Mouse (Mus musculus) left cerebral cortex, postnatal 25 days (tissue): Measurements from ENCODE around the gene Diaph3. TPM values are rescaled to one million over a fixed set of nuclear protein-coding genes. Genes with fewer than 3 reads are reported as not detected.

Source experiments
- DNase-seq, 2 experiments: peaks; one replicate each; pipeline ENCODE4 v3.0.0; 2022; ENCODE audit warnings: low spot score in 2 of 2, mixed read lengths in 1 of 2
- intact Hi-C: fragments of 180-260 bp; cut with DNase I; formaldehyde crosslinking; loops from one replicate; pipeline ENCODE4 v1.15.1; 2025
- total RNA-seq, 2 experiments: library from RNA; stranded (reverse); gene quantifications; 2 replicates each; pipeline ENCODE4 v1.2.3; 2021

Gene Diaph3
- total RNA-seq, 2 experiments from 2014 or later: 5.0 to 5.1 TPM

- no peak for DNase-seq
- intact Hi-C loops: no loop called here
Observed at GRCm38 (mm10) chr14:86691298-86691697, 449.7 kb downstream of the Diaph3 start.

DNA sequence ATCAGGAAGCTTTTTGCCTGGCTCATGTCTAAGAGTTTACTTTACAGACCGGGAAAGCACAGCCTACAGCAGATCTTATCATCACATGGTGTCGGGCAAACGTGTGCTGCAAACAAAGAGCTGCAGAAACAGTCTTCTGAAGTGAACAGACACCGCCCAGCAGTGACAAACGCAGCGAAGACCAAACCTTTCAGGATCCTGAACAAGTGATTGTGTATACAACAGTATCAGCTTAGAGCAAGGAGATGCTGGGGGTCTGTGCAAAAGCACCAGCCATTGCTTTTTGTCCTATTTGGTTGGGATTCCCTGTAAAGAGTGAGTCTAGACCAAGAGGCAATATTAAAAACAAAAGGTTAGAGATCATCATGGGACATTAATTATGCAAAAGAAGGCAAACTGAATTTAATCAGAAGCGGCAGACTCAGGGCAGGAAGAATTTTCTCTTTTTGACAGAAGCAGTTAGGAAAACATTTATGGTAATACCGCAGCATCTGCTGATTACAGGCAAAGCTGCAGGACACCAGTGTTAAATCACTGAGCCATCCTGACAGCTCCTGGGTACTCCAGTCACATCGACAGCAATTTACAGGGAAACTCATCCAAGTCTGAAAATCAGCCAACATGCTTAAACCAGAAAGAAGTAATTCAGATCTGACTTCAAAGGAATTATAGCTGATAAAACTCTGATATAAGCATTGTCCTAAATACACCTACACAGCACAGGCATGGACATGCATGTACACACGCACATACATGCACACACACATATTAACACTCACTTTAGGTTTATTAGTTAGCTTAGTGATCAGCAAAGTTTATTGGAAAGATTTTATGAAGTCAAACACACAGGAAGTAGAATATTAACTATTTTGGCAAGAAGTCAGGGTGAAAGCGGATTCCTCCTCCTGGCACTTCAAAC, 456.2 kb downstream of the Diaph3 start:
- intact Hi-C loops: no loop called here
- DNase-seq: no peak

- intact Hi-C loops: no loop called here
- no peak for DNase-seq
Observed at GRCm38 (mm10) chr14:86681951-86682350, 459.1 kb downstream of the Diaph3 start.

DNA sequence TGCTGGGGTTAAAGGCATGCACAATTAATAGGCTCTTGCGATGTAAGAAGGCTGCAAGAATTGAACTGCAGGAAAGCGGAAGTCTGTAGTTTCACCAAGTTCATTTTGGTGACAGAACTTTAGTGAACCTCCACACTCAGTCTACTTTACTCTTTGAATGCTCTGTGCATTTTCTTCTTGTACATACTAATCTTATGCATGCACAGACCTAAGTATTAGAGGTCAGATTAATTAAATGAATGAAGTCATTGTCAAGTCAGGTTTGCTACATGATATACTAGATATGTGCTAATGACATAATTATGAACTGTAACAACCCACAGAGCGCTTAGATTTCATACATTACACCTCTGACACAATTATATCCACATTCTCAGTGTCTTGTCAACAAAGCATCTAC, 462.0 kb downstream of the Diaph3 start:
- intact Hi-C loops: loop anchor here (5.0 to 10.0 kb wide), 2 partner anchors 103 to 636 kb away; no protein-coding TSS in a partner anchor
- DNase-seq: no peak

GRCm38 (mm10) chr14:86678179-86678780, 462.8 kb downstream of the Diaph3 start:
- no peak for DNase-seq
- intact Hi-C loops: loop anchor here (5.0 to 10.0 kb wide), 2 partner anchors 104 to 637 kb away; no protein-coding TSS in a partner anchor

GRCm38 (mm10) chr14:86677015-86677414, 464.0 kb downstream of the Diaph3 start:
- DNase-seq: peak; percentile 33 to 52
- intact Hi-C loops: loop anchor here (2.0 to 10.0 kb wide), 3 partner anchors 72 to 638 kb away; no protein-coding TSS in a partner anchor

DNA sequence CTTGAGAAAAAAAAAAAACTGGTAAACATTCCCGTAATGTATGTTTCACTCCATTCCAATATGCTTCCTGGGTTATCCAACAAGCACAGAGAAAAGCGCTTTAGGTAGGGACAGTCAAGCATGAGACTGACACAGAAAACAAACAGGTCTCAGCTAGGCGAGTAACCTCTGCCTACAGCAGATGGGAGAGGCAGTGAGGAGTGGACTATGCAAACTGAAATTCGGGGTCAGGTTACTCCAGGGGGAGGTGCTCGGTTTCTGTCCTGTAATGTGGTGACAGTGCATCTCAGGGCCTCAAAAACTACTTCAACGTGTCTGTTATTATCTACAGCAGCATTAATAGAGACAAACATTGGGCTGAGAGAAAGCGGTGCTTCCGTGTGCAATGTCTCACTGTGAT, 465.7 kb downstream of the Diaph3 start:
- DNase-seq: no peak
- intact Hi-C loops: loop anchor here (5.0 to 10.0 kb wide), 2 partner anchors 107 to 639 kb away; no protein-coding TSS in a partner anchor

GRCm38 (mm10) chr14:86662846-86663245, 478.2 kb downstream of the Diaph3 start:
- intact Hi-C loops: no loop called here
- DNase-seq: no peak

GRCm38 (mm10) chr14:86660556-86660955, 480.5 kb downstream of the Diaph3 start:
- intact Hi-C loops: loop anchor here (1.0 kb wide), 2 partner anchors 35 to 501 kb away; no protein-coding TSS in a partner anchor
- DNase-seq: peak in 1 of 2 experiments; percentile 80

DNA sequence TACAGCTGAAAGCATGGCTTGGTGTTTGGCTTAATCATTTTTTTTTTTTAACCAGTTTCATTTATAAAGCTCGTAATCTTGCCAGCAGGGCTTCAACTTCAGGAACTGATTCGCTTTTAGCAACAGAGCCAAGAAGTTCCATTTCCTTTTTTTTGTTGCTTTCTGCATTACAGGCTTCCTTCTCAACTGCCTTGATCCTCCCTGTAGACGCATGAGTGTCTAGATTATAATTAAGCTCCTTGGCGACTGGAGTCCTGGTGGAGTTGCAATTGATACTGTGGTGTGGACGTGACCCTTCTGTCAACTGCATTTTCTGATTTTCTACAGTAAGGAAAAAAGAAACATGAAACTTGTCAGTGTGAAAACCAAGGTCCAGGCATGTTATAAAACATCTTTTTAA, 484.8 kb downstream of the Diaph3 start:
- intact Hi-C loops: no loop called here
- no peak for DNase-seq

DNA sequence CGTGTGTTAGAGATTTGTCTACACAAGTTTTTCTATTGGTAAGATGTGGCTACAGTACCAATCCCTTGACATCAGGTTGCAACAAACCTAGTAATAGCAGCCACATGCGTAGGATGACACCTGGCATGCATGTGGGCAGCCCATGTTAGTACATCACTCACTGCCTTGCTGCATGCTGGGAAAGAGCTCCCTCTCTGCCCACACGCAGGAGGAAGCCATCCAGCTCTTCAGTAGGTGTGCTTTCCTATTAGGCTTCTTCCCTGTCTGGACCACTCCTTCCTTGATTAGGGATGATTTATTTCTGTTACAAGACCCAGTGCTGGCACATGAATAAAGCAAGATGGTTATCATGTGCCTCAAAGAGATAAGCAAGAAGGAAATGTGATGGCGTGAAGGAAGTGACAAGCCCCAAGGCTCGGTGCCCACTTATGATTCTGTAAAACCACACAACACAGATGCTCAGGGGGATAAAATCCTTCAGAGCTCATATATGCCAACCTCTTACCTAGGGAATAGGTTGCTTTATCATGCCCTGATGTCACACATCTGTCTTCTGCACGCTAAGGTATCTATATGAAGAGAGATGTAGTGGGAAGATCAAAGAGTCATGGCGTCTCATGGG, 494.4 kb downstream of the Diaph3 start:
- intact Hi-C loops: no loop called here
- peak in 1 of 2 experiments; percentile 23 for DNase-seq

DNA sequence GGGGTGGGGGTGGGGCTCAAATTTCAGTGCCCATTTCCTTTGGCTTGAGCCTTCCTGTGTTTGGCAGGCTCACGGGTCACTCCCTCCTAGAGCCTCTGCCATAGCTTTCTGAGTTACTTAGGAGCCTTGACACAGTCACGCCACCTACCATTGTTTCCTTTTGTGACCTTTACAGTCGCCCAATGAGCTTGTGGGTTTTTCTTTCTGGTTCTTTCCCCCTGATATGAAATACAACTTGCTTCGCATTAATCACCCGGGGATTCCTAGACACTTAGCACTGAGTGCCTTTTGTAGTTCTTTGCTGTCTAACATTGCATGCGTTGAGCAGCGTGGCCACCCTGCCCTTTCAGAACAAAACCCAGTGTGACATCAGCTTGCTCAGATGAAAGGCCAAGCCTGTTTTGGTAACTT, 498.2 kb downstream of the Diaph3 start:
- no peak for DNase-seq
- intact Hi-C loops: no loop called here

DNA sequence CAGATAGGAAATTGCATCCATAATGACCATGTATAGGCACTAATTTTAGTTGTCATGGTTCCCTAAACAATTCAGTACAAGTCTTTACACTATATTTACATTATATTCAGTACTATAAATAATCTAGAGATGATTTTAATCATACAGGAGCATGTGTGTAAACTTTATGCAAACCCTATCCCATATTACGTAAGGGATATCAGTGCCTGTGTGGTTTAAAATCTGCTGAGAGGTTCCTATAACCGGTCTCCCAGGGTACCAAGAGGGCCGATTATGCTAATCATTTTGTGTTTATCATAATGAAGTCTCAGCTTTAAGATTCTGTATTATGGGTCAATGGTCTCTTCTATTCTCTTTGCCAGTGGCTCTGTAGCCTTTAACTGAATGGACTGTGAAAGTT, 499.2 kb downstream of the Diaph3 start:
- intact Hi-C loops: no loop called here
- DNase-seq: no peak

DNA sequence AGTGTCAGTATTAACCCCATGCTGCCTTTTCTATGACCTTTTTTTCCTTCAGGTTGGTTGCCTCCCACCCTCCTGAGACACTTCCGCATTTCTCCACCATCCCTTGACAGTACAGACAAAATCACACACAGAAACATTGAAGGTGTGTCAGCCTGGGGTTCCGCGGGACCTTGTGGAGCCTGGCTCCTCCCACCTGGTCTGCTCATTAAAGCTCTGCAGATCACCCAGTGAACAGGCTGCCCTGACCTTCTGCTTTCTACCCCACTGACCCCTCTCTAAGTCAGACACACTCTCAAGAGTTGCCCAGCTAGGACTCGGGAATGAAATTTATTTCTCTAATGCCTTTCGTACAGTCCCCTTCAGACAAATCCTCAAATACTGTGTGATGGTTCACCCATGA, 500.9 kb downstream of the Diaph3 start:
- intact Hi-C loops: no loop called here

GRCm38 (mm10) chr14:86635594-86636140, 505.4 kb downstream of the Diaph3 start:
- DNase-seq: no peak
- intact Hi-C loops: no loop called here

More for the DNA sequence above, 500.9 kb downstream of the Diaph3 start:
- no peak for DNase-seq

DNA sequence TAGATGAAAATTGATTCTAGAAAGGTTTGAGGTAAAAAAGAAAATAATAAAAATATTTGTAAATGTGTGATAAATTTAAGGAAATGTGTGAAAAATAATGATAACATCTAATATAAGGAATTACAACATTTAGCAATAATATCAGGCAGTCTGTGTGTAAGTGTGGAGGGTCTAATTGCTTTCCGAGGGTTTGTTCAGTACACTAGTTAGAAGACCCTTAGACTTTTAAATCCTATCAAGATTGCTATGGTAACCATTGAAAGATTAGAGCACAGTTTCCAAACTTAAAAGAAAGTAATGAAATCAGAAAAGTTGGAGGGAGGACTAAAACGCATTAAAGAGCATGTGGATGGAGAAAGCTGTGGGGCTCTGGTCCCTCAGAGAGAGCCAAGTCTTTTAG, 506.0 kb downstream of the Diaph3 start:
- intact Hi-C loops: no loop called here
- no peak for DNase-seq

- intact Hi-C loops: no loop called here
- DNase-seq: no peak
Observed at GRCm38 (mm10) chr14:86633799-86634198, 507.2 kb downstream of the Diaph3 start.

DNA sequence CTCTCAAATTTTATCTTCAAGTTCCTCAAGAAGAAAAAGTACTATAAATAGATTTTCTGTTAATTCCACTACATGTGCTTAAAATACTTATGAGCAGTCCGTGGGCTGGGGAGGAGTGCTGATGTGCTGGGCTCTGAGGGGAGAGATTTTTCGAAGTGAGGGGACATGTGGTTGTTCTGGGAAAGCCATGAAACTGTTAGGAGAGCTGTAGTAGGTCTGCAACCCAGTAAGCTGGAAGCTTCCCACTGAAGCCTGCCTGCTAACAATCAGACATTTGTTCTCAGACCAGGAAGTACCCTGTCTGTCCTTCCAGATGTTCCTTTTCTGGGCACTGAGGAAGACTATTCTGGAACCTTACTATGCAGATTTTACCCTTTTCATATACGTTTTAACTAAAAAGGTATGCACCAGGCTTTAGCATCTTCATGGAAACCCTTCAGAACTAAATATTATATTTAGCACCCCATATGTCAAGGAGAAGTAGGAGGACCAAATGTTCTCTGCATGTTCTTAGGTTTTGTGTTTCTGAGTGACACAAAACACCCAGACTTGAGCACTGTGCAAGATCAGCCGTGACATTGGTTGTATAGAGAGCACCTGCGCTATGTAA, 516.1 kb downstream of the Diaph3 start:
- peak; percentile 34 to 85 for DNase-seq
- intact Hi-C loops: loop anchor here (1.0 kb wide), 2 partner anchors 35 to 466 kb away; no protein-coding TSS in a partner anchor

GRCm38 (mm10) chr14:86619637-86620036, 521.4 kb downstream of the Diaph3 start:
- intact Hi-C loops: no loop called here

More at GRCm38 (mm10) chr14:86619637-86620036, 521.4 kb downstream of the Diaph3 start:
- DNase-seq: no peak
